Comparison of ENCODE assay signal across 23 mouse cellular contexts in genomic region chr13:118886339-118886810, GRCm38 (mm10).
A peak's percentile ranks its signal among the peaks of the same experiment; 100 is the strongest.
DNase-seq lines count a peak whose midpoint lies in the region; ATAC-seq and TF ChIP-seq lines count a peak whose summit lies in the region.
"Had no signal": no experiment of that assay in that cellular context is flagged by ENCODE, and none has a peak within 500 bp of the region (broad histone marks: within the 10 kb centered on the region; RNA-seq: fewer than 3 reads in every experiment).

No protein-coding gene starts in this region.

- H3K9ac ChIP-seq in embryonic facial prominence, embryonic 11.5 days (replicated peaks; ENCODE audit: low read length): no peak overlapping the region
- no peak overlapping the region for H3K9ac ChIP-seq in embryonic facial prominence, embryonic 15.5 days
- H3K9ac ChIP-seq in midbrain, embryonic 13.5 days (replicated peaks): no peak overlapping the region
- no peak overlapping the region for H3K9ac ChIP-seq in lung, postnatal 0 days (replicated peaks; ENCODE audit: low read depth)
- H3K9ac ChIP-seq: forebrain, embryonic 12.5 days; intestine, embryonic 15.5 days; stomach, embryonic 15.5 days had no signal

- H3K27ac ChIP-seq in embryonic facial prominence, embryonic 11.5 days (replicated peaks; ENCODE audit: low read depth, low read length): no peak overlapping the region
- H3K27ac ChIP-seq in embryonic facial prominence, embryonic 15.5 days (replicated peaks): no peak overlapping the region
- no peak overlapping the region for H3K27ac ChIP-seq in midbrain, embryonic 13.5 days
- H3K27ac ChIP-seq in lung, postnatal 0 days (ENCODE audit: low read length): no peak overlapping the region
- H3K27ac ChIP-seq: forebrain, embryonic 12.5 days; heart, adult 2 months; intestine, embryonic 15.5 days; stomach, embryonic 15.5 days had no signal

- ATAC-seq in embryonic facial prominence, embryonic 11.5 days (replicated peaks; ENCODE audit: insufficient number of reproducible peaks, low FRiP score, low TSS enrichment, low read depth): peak; percentile 79; the same call in 1 of the 2 replicates
- no peak for ATAC-seq in embryonic facial prominence, embryonic 15.5 days (ENCODE audit: insufficient number of reproducible peaks, low FRiP score, low TSS enrichment, low read depth)
- peak; percentile 78 for ATAC-seq in midbrain, embryonic 13.5 days
- no peak for ATAC-seq in lung, postnatal 0 days
- ATAC-seq: intestine, embryonic 15.5 days had no signal

- H3K4me3 ChIP-seq in embryonic facial prominence, embryonic 11.5 days (ENCODE audit: low read depth, low read length): no peak overlapping the region
- H3K4me3 ChIP-seq in embryonic facial prominence, embryonic 15.5 days (replicated peaks): no peak overlapping the region
- no peak overlapping the region for H3K4me3 ChIP-seq in midbrain, embryonic 13.5 days (replicated peaks)
- no peak overlapping the region for H3K4me3 ChIP-seq in lung, postnatal 0 days (ENCODE audit: low read depth, low read length)
- H3K4me3 ChIP-seq: forebrain, embryonic 12.5 days; heart, adult 2 months; intestine, embryonic 15.5 days; megakaryocyte, embryonic 14.5 days; stomach, embryonic 15.5 days had no signal

- no peaks in the 10 kb centered on the region for H3K27me3 ChIP-seq in embryonic facial prominence, embryonic 11.5 days (ENCODE audit: control insufficient read depth, insufficient read depth, low read length)
- no peaks in the 10 kb centered on the region; the same call in 1 of the 2 replicates for H3K27me3 ChIP-seq in embryonic facial prominence, embryonic 15.5 days
- H3K27me3 ChIP-seq in midbrain, embryonic 13.5 days: no peaks in the 10 kb centered on the region
- no peaks in the 10 kb centered on the region for H3K27me3 ChIP-seq in lung, postnatal 0 days (replicated peaks; ENCODE audit: insufficient read depth, low read length)
- H3K27me3 ChIP-seq: forebrain, embryonic 12.5 days; intestine, embryonic 15.5 days; megakaryocyte, embryonic 14.5 days; stomach, embryonic 15.5 days had no signal

- H3K4me1 ChIP-seq in embryonic facial prominence, embryonic 11.5 days (ENCODE audit: control insufficient read depth, insufficient read depth, low read length): no peaks in the 10 kb centered on the region
- no peaks in the 10 kb centered on the region for H3K4me1 ChIP-seq in embryonic facial prominence, embryonic 15.5 days
- 0 out of 2 replicates have a peak, but pooled peaks cover 6% of the 10 kb centered on the region for H3K4me1 ChIP-seq in midbrain, embryonic 13.5 days (replicated peaks)
- no peaks in the 10 kb centered on the region for H3K4me1 ChIP-seq in lung, postnatal 0 days (ENCODE audit: insufficient read depth, low read depth, low read length)
- H3K4me1 ChIP-seq: forebrain, embryonic 12.5 days; intestine, embryonic 15.5 days; megakaryocyte, embryonic 14.5 days; stomach, embryonic 15.5 days had no signal

- TF ChIP-seq EP300 in lung, postnatal 0 days (IDR thresholded peaks at IDR 0.05): no peak

- H3K4me2 ChIP-seq in embryonic facial prominence, embryonic 11.5 days (ENCODE audit: low read depth, low read length): no peak overlapping the region
- H3K4me2 ChIP-seq in embryonic facial prominence, embryonic 15.5 days (replicated peaks): peak overlapping the region; percentile 12; the same call in 1 of the 2 replicates
- H3K4me2 ChIP-seq in midbrain, embryonic 13.5 days (replicated peaks): no peak overlapping the region
- no peak overlapping the region for H3K4me2 ChIP-seq in lung, postnatal 0 days (replicated peaks; ENCODE audit: low read depth, low read length)
- H3K4me2 ChIP-seq: forebrain, embryonic 12.5 days; intestine, embryonic 15.5 days; liver, embryonic 11.5 days; stomach, embryonic 15.5 days had no signal

- peak; percentile 17 for DNase-seq in left cerebral cortex, postnatal 4 days
- no peak for DNase-seq in left cerebral cortex, postnatal 14 days (ENCODE audit: low spot score in 2 of 2)
- DNase-seq in embryonic facial prominence, embryonic 11.5 days (ENCODE audit: low spot score): peak; percentile 69
- DNase-seq in urinary bladder, postnatal 4 days (ENCODE audit: low spot score in 2 of 2): no peak
- no peak for DNase-seq in lung, postnatal 0 days (ENCODE audit: low spot score)
- DNase-seq in T-cell, adult 2 months (ENCODE audit: low spot score): no peak
- DNase-seq: adrenal gland, postnatal 10 days; cerebellum, adult 11 months; cerebellum, postnatal 36 days; gastrocnemius, postnatal 25 days; heart, adult 2 months; kidney, adult 9 months; kidney, postnatal 36 days; layer of hippocampus, adult 9-11 months; lung, adult 18-20 months; thymus, adult 18-20 months had no signal

- H3K9me3 ChIP-seq in embryonic facial prominence, embryonic 11.5 days (replicated peaks; ENCODE audit: control insufficient read depth, low read length): no peaks in the 10 kb centered on the region
- no peaks in the 10 kb centered on the region for H3K9me3 ChIP-seq in embryonic facial prominence, embryonic 15.5 days (replicated peaks)
- no peaks in the 10 kb centered on the region for H3K9me3 ChIP-seq in midbrain, embryonic 13.5 days
- no peaks in the 10 kb centered on the region for H3K9me3 ChIP-seq in lung, postnatal 0 days (ENCODE audit: low read length)
- H3K9me3 ChIP-seq: forebrain, embryonic 12.5 days; intestine, embryonic 15.5 days; stomach, embryonic 15.5 days had no signal

- H3K36me3 ChIP-seq in embryonic facial prominence, embryonic 11.5 days (replicated peaks; ENCODE audit: control insufficient read depth, insufficient read depth, low read depth, low read length): no peaks in the 10 kb centered on the region
- H3K36me3 ChIP-seq in embryonic facial prominence, embryonic 15.5 days: no peaks in the 10 kb centered on the region
- no peaks in the 10 kb centered on the region for H3K36me3 ChIP-seq in midbrain, embryonic 13.5 days
- H3K36me3 ChIP-seq in lung, postnatal 0 days (ENCODE audit: insufficient read depth, low read length): no peaks in the 10 kb centered on the region
- H3K36me3 ChIP-seq: forebrain, embryonic 12.5 days; intestine, embryonic 15.5 days; stomach, embryonic 15.5 days had no signal

- intact Hi-C loops in left cerebral cortex, postnatal 4 days (cut with DNase I): no loop called here
- intact Hi-C loops in left cerebral cortex, postnatal 14 days (cut with DNase I): no loop called here

- TF ChIP-seq CTCF in lung, postnatal 0 days (IDR thresholded peaks at IDR 0.05): no peak

- 35% methylated on average over 9 of the region's 9 CpGs for WGBS in embryonic facial prominence, embryonic 11.5 days
- 28% methylated on average over 9 of the region's 9 CpGs for WGBS in embryonic facial prominence, embryonic 15.5 days
- WGBS in midbrain, embryonic 13.5 days: 56% methylated on average over 9 of the region's 9 CpGs
- WGBS in lung, postnatal 0 days: 77% methylated on average over 9 of the region's 9 CpGs

Comparison
In these comparisons a context has a peak if more than half of its experiments do, and no peak if none do; other contexts are left out.
1. DNase-seq: peak in left cerebral cortex, postnatal 4 days (single experiment) and embryonic facial prominence, embryonic 11.5 days (single experiment); none in left cerebral cortex, postnatal 14 days (0 of 2), urinary bladder, postnatal 4 days (0 of 2), lung, postnatal 0 days (single experiment) and T-cell, adult 2 months (single experiment).
2. ATAC-seq: peak in embryonic facial prominence, embryonic 11.5 days (single experiment) and midbrain, embryonic 13.5 days (single experiment); none in embryonic facial prominence, embryonic 15.5 days (single experiment) and lung, postnatal 0 days (single experiment).